Mouse (Mus musculus) layer of hippocampus, adult 2 months (tissue): Measurements from ENCODE around the gene Erg28. TPM values are rescaled to one million over a fixed set of nuclear protein-coding genes. Genes with fewer than 3 reads are reported as not detected.

Experiments
- DNase-seq, 2 experiments: peaks; one replicate each; pipeline ENCODE4 v3.0.0; 2022; ENCODE audit warnings: low spot score in 2 of 2
- H3K27ac ChIP-seq: fragments of 200-600 bp; 2 replicates; pipeline ENCODE4 v1.8.1; 2022
- H3K4me3 ChIP-seq: fragments of 200-600 bp; 2 replicates; pipeline ENCODE4 v1.8.1; 2022; ENCODE audit warnings: mild to moderate bottlenecking
- CTCF ChIP-seq: fragments of 200-600 bp; conservative IDR thresholded peaks from 2 replicates; pipeline ENCODE4 v1.8.1; 2022; ENCODE audit warnings: antibody characterized with exemption, mild to moderate bottlenecking, moderate library complexity
- total RNA-seq, 2 experiments: library from RNA; stranded (reverse); gene quantifications; 2 replicates each; pipeline ENCODE4 v1.2.3; 2021

The Erg28 gene
- total RNA-seq, 2 experiments from 2014 or later = 57.2 to 62.6 TPM

DNA sequence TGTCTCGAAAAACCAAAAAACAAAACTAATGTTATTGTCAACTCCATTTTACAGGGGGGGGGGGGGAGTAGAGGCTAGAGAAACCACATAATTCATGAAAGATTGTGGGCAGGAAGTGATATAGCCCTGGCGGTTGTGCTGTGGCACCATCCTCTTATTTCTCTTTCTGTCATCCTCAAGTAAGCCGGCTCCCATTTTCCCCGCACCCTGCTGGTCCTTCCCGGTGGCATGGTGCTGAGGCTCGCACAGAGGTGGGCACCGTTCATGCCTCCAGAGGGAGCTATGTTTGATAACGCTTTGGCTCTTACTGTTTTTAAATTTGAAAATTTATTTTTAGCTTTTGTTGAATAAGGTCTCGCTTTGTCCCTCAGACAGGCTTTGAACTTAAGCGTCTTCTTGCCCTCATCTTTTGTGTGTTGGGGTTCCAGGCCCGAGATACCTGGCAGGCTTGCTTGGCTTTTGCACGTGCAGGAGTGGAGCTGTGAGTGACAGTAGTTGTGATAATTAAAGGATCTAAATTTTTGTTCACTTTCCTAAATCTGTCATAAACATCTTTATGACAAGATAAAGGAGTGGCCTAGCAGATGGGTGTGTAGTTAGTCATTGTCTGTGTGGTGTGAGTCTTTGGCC, 15.1 kb upstream of the Erg28 start:
- Histone ChIP-seq H3K27ac (no peak overlapping the region), H3K4me3 (no peak overlapping the region)
- DNase-seq = no peak
- peak; percentile 49 for TF ChIP-seq CTCF

DNA sequence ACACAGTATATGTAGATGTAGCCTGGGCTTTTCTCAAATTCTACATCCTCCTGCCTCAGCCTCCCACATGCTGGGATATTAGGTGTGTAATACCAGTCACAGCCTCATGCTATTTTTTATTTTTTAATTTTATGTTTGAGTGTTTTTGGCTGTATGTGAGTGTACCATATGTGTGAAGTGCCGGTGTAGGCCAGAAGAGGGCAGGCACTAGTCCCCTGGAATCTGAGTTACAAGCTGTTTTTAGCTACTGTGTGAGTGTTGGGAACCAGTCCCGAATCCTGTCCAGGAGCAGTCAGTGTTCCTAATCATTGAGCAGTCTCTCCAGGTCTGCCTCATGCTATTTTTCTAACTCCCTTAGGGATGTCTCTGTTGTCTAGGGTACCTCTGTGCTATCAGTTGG, 13.4 kb upstream of the Erg28 start:
- peak; percentile 51 for TF ChIP-seq CTCF
- no peak overlapping the region for H3K27ac ChIP-seq
- DNase-seq = no peak
- no peak overlapping the region for H3K4me3 ChIP-seq

GRCm38 (mm10) chr12:85834543-85834942, 10.2 kb upstream of the Erg28 start:
- 0 out of 2 replicates have a peak overlapping the region, but pooled peaks have one; percentile 7 for H3K27ac ChIP-seq
- no peak for TF ChIP-seq CTCF
- no peak overlapping the region for H3K4me3 ChIP-seq
- no peak for DNase-seq

DNA sequence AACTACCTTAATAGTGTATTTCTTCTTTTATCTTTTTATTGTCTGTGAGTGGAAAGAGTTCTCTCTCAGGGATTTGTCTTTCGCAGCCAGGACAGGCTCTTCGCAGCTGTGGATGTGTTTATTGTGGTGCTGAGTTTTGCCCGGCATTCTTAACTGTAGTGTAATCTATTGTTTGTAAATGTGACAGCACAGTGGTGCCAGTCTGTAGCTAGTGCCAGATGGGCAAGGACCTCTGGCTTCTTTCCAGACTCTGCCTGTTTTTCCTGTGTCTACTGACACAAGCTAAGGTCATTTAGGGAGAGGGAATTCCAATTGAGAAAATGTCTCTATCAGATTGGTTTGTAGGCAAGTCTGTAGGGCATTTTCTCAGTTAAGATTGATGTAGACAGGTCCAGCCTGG, 6.3 kb upstream of the Erg28 start:
- H3K27ac ChIP-seq = peak overlapping the region; percentile 36; the same call in 1 of the 2 replicates
- no peak for TF ChIP-seq CTCF
- DNase-seq = peak; percentile 15 to 24

GRCm38 (mm10) chr12:85829866-85830265, 5.5 kb upstream of the Erg28 start:
- DNase-seq = no peak
- Histone ChIP-seq H3K27ac (peak overlapping the region; percentile 59), H3K4me3 (no peak overlapping the region)
- TF ChIP-seq CTCF = no peak

More for the DNA sequence above, 6.3 kb upstream of the Erg28 start:
- H3K4me3 ChIP-seq = no peak overlapping the region

DNA sequence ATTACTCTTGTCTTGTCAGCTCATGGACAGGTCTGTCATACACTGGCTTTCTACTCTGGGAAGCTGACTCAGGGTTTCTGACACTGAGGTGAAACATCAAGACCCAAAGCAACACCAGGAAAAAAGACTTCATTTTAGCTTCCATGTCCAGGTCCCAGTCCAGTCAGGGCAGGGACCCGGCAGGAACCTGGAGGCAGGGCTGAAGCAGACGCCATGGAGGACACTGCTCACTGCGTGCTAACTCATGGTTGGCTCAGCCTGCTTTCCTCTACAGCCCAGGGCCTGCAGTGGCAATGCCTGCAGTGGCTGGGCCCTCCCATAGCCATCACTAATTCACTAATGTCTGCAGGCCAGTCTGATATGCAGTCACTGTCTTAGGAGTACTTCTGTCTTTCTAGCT, 4.5 kb upstream of the Erg28 start:
- no peak for DNase-seq
- Histone ChIP-seq H3K27ac (no peak overlapping the region), H3K4me3 (no peak overlapping the region)
- TF ChIP-seq CTCF = no peak

DNA sequence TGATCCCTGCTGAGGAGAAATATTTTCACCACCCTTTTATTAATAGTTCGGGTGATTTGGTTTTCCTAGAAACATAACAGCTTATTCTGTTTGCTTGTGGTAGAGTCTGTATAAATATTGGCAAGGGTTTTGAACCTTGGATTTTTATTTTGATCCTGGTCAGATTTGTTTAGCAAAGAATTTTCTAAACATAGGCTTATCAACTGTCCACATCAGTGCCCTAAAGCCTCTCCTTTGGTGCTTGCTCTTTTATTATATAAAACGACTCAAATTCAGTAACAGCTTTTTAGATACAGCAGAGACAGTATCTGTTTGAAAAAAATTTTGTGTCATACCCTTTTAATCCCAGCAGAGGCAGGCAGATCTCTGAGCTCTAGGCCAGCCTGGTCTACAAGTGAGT, 1.5 kb upstream of the Erg28 start:
- no peak for TF ChIP-seq CTCF
- no peak overlapping the region for H3K27ac ChIP-seq
- peak overlapping the region; percentile 66 for H3K4me3 ChIP-seq
- no peak for DNase-seq

- DNase-seq = no peak
- H3K27ac ChIP-seq = peak overlapping the region; percentile 91
- H3K4me3 ChIP-seq = peak overlapping the region; percentile 66
- TF ChIP-seq CTCF = no peak
Observed at GRCm38 (mm10) chr12:85825361-85825760, 1.0 kb upstream of the Erg28 start.

GRCm38 (mm10) chr12:85822051-85822450, 2.3 kb downstream of the Erg28 start:
- DNase-seq = no peak
- peak; percentile 59 for TF ChIP-seq CTCF
- H3K4me3 ChIP-seq = no peak overlapping the region

GRCm38 (mm10) chr12:85813599-85813998, 10.8 kb downstream of the Erg28 start:
- peak overlapping the region; percentile 59 for H3K27ac ChIP-seq
- DNase-seq = no peak
- TF ChIP-seq CTCF = no peak

More at GRCm38 (mm10) chr12:85822051-85822450, 2.3 kb downstream of the Erg28 start:
- no peak overlapping the region for H3K27ac ChIP-seq

GRCm38 (mm10) chr12:85811676-85812075, 12.7 kb downstream of the Erg28 start:
- no peak for DNase-seq
- H3K27ac ChIP-seq = no peak overlapping the region
- H3K4me3 ChIP-seq = no peak overlapping the region
- TF ChIP-seq CTCF = no peak

More at GRCm38 (mm10) chr12:85813599-85813998, 10.8 kb downstream of the Erg28 start:
- H3K4me3 ChIP-seq = no peak overlapping the region

GRCm38 (mm10) chr12:85810959-85811358, 13.4 kb downstream of the Erg28 start:
- TF ChIP-seq CTCF = no peak
- DNase-seq = no peak
- no peak overlapping the region for H3K27ac ChIP-seq
- H3K4me3 ChIP-seq = no peak overlapping the region

GRCm38 (mm10) chr12:85809726-85810125, 14.6 kb downstream of the Erg28 start:
- H3K4me3 ChIP-seq = no peak overlapping the region
- TF ChIP-seq CTCF = no peak
- DNase-seq = no peak
- H3K27ac ChIP-seq = no peak overlapping the region

- no peak for DNase-seq
- Histone ChIP-seq H3K27ac (no peak overlapping the region), H3K4me3 (no peak overlapping the region)
- no peak for TF ChIP-seq CTCF
Observed at GRCm38 (mm10) chr12:85800031-85800430, 24.3 kb downstream of the Erg28 start.
